Mouse (Mus musculus) embryonic fibroblast, embryonic 13.5 days (primary cell): Measurements from ENCODE around the gene Myom3.

Experiments used
- CTCF ChIP-seq: IDR thresholded peaks from 2 replicates; pipeline ENCODE4 v1.5.1; 2011; ENCODE audit warnings: mild to moderate bottlenecking, control low read depth, low read length, moderate library complexity, borderline replicate concordance; ENCODE audit not compliant: insufficient read depth
- POLR2A ChIP-seq: IDR thresholded peaks from 2 replicates; pipeline ENCODE4 v1.6.1; 2011; ENCODE audit warnings: low read depth, mild to moderate bottlenecking, control low read depth, low read length, moderate library complexity

DNA sequence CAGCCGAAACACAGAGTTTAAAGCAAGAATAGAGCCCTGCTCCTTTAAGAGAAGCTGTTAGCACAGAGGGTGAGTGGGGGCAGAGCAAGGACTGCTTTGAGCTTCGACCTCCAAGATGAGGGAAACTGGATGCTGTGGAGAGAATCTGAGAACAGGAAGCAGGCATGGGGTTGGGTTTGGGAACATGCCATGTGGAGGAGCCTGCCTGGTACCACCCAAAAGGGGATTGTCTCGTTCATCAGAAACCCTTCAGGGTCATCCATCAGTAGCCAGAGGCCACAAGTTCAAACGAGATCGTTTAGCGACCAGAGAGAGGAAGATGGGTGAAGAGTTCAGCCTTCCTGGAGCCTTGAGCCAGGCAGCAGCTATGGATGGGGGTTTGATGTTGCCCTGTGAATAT, 16.0 kb upstream of the Myom3 start:
- TF ChIP-seq POLR2A (no peak), CTCF (no peak)
